Mouse (Mus musculus) brown adipose tissue, adult 24 weeks (tissue): ENCODE measurements around the gene 1700008P02Rik. TPM values are rescaled to one million over a fixed set of nuclear protein-coding genes. Genes with fewer than 3 reads are reported as not detected.
"Not testable (repeated sequence)": the region's sequence is repeated elsewhere in the genome, so short reads cannot be mapped to it uniquely, and the experiment has no call there.

Experiments used
- H3K27ac ChIP-seq: fragments of 200-500 bp; replicated peaks from 2 replicates; pipeline ENCODE4 v1.5.1; 2012; ENCODE audit warnings: low read depth, mild to moderate bottlenecking, low read length
- H3K4me1 ChIP-seq: fragments of 200-500 bp; 2 replicates; pipeline ENCODE4 v1.6.1; 2012; ENCODE audit warnings: low read length, mixed read lengths; ENCODE audit not compliant: control insufficient read depth, insufficient read depth, insufficient read length
- H3K4me3 ChIP-seq: fragments of 200-500 bp; 2 replicates; pipeline ENCODE4 v1.5.1; 2012; ENCODE audit warnings: low read depth, mild to moderate bottlenecking, low read length, moderate library complexity; ENCODE audit not compliant: insufficient read depth
- polyA plus RNA-seq: library from polyadenylated mRNA; stranded (reverse); fragments of >200 nt; gene quantifications from 2 replicates; pipeline ENCODE4 v1.2.4, GENCODE M21; 2012; ENCODE audit not compliant: missing spikeins, insufficient read depth, insufficient read length

1700008P02Rik gene
- polyA plus RNA-seq: not detected in 2 replicates

DNA sequence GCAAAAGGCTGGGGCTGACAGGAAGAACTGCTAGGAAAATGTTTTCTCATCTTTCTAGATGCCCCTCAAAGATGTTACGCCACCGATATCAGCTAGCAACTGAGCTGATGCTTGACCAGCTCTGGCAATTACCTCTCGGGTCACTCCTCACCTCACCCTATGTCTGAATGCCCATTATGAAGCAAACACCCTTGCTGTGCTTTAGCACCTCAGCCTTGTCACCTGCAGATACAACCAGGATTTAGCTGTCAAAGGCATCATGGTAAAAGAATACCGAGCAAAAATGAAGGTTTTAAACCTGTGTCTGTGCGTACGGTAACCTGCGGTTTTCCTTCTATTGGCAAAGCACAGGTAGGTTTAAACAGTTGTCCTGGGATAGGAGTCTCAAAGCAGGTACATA, at the start of gene 1700008P02Rik:
Gene 1700008P02Rik, minus strand, starts transcription at position 101 of the 400 bp plus-strand sequence.
- Histone ChIP-seq H3K27ac (no peak within 1 kb of the TSS), H3K4me3 (no peak within 1 kb of the TSS), H3K4me1 (no peaks in the 10 kb centered on the region)

DNA sequence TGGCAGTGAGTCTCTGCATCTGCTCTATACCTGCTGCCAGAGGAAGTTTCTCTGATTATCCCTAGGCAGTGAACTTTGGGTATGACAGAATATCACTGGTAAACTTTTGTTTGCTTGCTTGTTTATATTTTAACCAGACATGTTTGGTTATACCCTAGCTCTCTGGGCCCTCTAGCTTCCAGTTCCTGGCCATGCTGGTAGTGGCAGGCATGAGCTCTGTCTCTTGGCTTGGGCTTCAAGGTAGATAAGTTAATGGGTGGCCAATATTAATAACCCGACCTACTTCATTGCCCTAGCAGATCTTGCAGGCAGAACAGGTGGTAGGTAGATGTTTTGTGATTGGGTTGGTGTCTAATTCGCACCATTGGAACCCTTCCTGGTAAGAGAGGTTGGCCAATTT, 29.2 kb upstream of the 1700008P02Rik start:
- no peak overlapping the region for H3K27ac ChIP-seq
- H3K4me3 ChIP-seq: no peak overlapping the region

GRCm38 (mm10) chr3:6638151-6638550, 17.9 kb upstream of the 1700008P02Rik start:
- not testable (repeated sequence) for H3K4me1 ChIP-seq, H3K27ac ChIP-seq, H3K4me3 ChIP-seq

More for the DNA sequence above, 29.2 kb upstream of the 1700008P02Rik start:
- H3K4me1 ChIP-seq: no peaks in the 10 kb centered on the region

DNA sequence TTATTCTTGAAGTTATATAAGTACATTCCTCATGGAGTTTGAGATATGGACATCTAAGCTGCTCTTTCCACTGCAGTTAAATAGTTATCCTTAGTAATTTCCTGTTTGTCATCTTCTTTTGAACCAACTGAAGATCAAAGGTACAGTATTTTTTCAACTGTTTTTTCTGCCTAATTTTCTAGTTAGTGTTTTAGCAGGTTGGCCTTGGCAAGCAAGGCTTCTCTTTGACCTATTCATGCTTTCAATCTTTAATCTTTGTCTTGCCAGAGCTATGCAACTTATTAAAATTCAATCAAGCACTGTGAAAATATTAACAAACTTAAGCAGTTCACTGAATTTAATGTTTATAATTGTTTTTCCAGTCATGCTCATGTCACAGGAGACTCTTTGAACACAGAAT, 14.0 kb upstream of the 1700008P02Rik start:
- no peaks in the 10 kb centered on the region for H3K4me1 ChIP-seq
- H3K27ac ChIP-seq: no peak overlapping the region
- H3K4me3 ChIP-seq: no peak overlapping the region

- Histone ChIP-seq H3K27ac (no peak overlapping the region), H3K4me1 (no peaks in the 10 kb centered on the region)
Measured at GRCm38 (mm10) chr3:6617881-6618280, 2.4 kb downstream of the 1700008P02Rik start.

More at GRCm38 (mm10) chr3:6617881-6618280, 2.4 kb downstream of the 1700008P02Rik start:
- H3K4me3 ChIP-seq: no peak overlapping the region
